In genomic region chr7:80404101-80404894, GRCm38 (mm10) we compare ENCODE assay signal across 8 mouse cellular contexts. TPM values are rescaled to one million over a fixed set of nuclear protein-coding genes. Genes with fewer than 3 reads are reported as not detected.
DNase-seq lines count a peak whose midpoint lies in the region; ATAC-seq lines count a peak whose summit lies in the region.
"Had no signal": no experiment of that assay in that cellular context is flagged by ENCODE, and none has a peak within 500 bp of the region (broad histone marks: within the 10 kb centered on the region; RNA-seq: fewer than 3 reads in every experiment).

No protein-coding gene starts in this region.

- no peaks in the 10 kb centered on the region for H3K9me3 ChIP-seq in stomach, embryonic 15.5 days
- no peaks in the 10 kb centered on the region for H3K9me3 ChIP-seq in midbrain, embryonic 16.5 days (replicated peaks; ENCODE audit: control insufficient read depth, low read length, poor library complexity, severe bottlenecking)

- no peak overlapping the region for H3K4me2 ChIP-seq in stomach, embryonic 15.5 days
- H3K4me2 ChIP-seq in midbrain, embryonic 16.5 days (ENCODE audit: low read length): no peak overlapping the region

- H3K9ac ChIP-seq in stomach, embryonic 15.5 days: no peak overlapping the region
- no peak overlapping the region for H3K9ac ChIP-seq in midbrain, embryonic 16.5 days (ENCODE audit: low read depth, low read length)

- no peak for ATAC-seq in stomach, embryonic 15.5 days (ENCODE audit: insufficient read depth, low FRiP score, low read depth)
- no peak for ATAC-seq in midbrain, embryonic 16.5 days

- H3K27me3 ChIP-seq in stomach, embryonic 15.5 days (replicated peaks): no peaks in the 10 kb centered on the region
- H3K27me3 ChIP-seq in midbrain, embryonic 16.5 days (ENCODE audit: control insufficient read depth, insufficient read depth, low read depth, low read length): peaks cover 3% of the 10 kb centered on the region; the same call in 1 of the 2 replicates

- H3K27ac ChIP-seq in stomach, embryonic 15.5 days: 0 out of 2 replicates have a peak overlapping the region, but pooled peaks have one; percentile 87
- no peak overlapping the region for H3K27ac ChIP-seq in midbrain, embryonic 16.5 days (ENCODE audit: low read length)

- peak; percentile 48 to 58 for DNase-seq in lung, adult 18-20 months
- no peak for DNase-seq in lung, postnatal 14 days
- DNase-seq in adipocyte (ENCODE audit: low spot score): peak; percentile 8
- peak; percentile 26 to 41 for DNase-seq in heart, postnatal 36 days
- DNase-seq in cerebellum, adult 11-12 months: no peak

- 64% methylated on average over 7 of the region's 7 CpGs for WGBS in stomach, embryonic 15.5 days
- 66% methylated on average over 7 of the region's 7 CpGs for WGBS in midbrain, embryonic 16.5 days

- H3K4me3 ChIP-seq in stomach, embryonic 15.5 days (replicated peaks): no peak overlapping the region
- H3K4me3 ChIP-seq in midbrain, embryonic 16.5 days (ENCODE audit: low read depth, low read length): no peak overlapping the region
- H3K4me3 ChIP-seq: erythroblast, embryonic 14.5 days had no signal

- no peaks in the 10 kb centered on the region for H3K36me3 ChIP-seq in stomach, embryonic 15.5 days
- no peaks in the 10 kb centered on the region for H3K36me3 ChIP-seq in midbrain, embryonic 16.5 days (ENCODE audit: control insufficient read depth, insufficient read depth, low read length)

- H3K4me1 ChIP-seq in stomach, embryonic 15.5 days: peaks cover 28% of the 10 kb centered on the region
- H3K4me1 ChIP-seq in midbrain, embryonic 16.5 days (ENCODE audit: control insufficient read depth, insufficient read depth, low read length): peaks cover 25% of the 10 kb centered on the region

- intact Hi-C loops in heart, postnatal 36 days (cut with DNase I): loop anchor here (2.0 kb wide), 1 partner anchor 39 kb away; no protein-coding TSS in a partner anchor

RNA-seq across cellular contexts. Expression of gene Furin, which starts 0.9 kb away (rescaled TPM):
- total RNA-seq in heart, postnatal 36 days (2021): 100 to 1,000 TPM; 111 to 120 TPM
- 11.6 and 12.5 TPM in 2 replicates for polyA plus RNA-seq in stomach, embryonic 15.5 days (2015; fragmentation: Nextera tagmentation; extraction: Ambion mirVana)
- 3.9 and 4.1 TPM in 2 replicates for polyA plus RNA-seq in midbrain, embryonic 16.5 days (2015; fragmentation: Nextera tagmentation; extraction: Ambion mirVana)

RNA-seq across cellular contexts. Expression of gene Fes, which starts 16.6 kb away (rescaled TPM):
- total RNA-seq in heart, postnatal 36 days (2021): 10 to 100 TPM in 1 of 2 experiments, 1 to 10 TPM in 1; 6.9 to 16.0 TPM
- polyA plus RNA-seq in stomach, embryonic 15.5 days (2015; fragmentation: Nextera tagmentation; extraction: Ambion mirVana): 12.5 and 13.5 TPM in 2 replicates
- polyA plus RNA-seq in midbrain, embryonic 16.5 days (2015; fragmentation: Nextera tagmentation; extraction: Ambion mirVana): 2.7 and 3.4 TPM in 2 replicates

RNA-seq across cellular contexts. Expression of gene Man2a2, which starts 33.1 kb away (rescaled TPM):
- total RNA-seq in heart, postnatal 36 days (2021): 10 to 100 TPM; 60.0 to 62.9 TPM
- polyA plus RNA-seq in stomach, embryonic 15.5 days (2015; fragmentation: Nextera tagmentation; extraction: Ambion mirVana): 16.3 and 16.4 TPM in 2 replicates
- 25.2 and 25.8 TPM in 2 replicates for polyA plus RNA-seq in midbrain, embryonic 16.5 days (2015; fragmentation: Nextera tagmentation; extraction: Ambion mirVana)

Comparison
In these comparisons a context has a peak if more than half of its experiments do, and no peak if none do; other contexts are left out.
1. DNase-seq: peak in lung, adult 18-20 months (2 of 2), adipocyte (single experiment) and heart, postnatal 36 days (2 of 2); none in lung, postnatal 14 days (single experiment) and cerebellum, adult 11-12 months (single experiment).